ENCODE assay signal across 10 mouse cellular contexts in the genomic region with DNA sequence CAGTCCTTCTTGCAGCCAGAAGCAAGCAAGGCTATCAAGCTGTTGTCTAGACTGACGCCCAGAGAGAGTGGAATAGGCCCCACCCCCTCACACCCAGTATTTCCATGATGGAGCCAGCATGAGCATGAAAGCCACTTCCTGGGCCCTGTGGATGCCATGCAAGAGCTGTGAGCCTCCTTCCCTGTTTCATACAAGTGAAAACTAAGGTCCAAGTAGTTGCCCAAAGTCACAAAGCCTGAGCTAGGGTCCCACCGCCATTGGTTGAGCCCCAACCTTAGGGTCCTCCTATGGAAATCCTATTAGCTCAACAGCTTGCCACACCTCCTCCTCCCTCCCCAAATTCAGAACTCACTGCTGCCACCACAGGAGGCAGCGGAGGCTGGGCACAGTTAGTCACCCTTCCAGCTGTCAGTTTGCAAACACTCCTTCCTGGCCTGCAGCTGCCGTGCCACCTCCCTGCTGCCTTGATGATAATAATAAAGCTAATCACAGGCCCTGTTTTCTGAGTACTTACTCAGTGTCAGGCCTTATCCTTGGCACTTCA. TPM values are rescaled to one million over a fixed set of nuclear protein-coding genes. Genes with fewer than 3 reads are reported as not detected.
DNase-seq lines count a peak whose midpoint lies in the region; TF ChIP-seq lines count a peak whose summit lies in the region.
"Had no signal": no experiment of that assay in that cellular context is flagged by ENCODE, and none has a peak within 500 bp of the region (broad histone marks: within the 10 kb centered on the region; RNA-seq: fewer than 3 reads in every experiment).

No protein-coding gene starts in this region.

- TF ChIP-seq CTCF in bone marrow, adult 2 months (IDR thresholded peaks at IDR 0.05; ENCODE audit: control insufficient read depth, insufficient read depth, low read length), result peak; percentile 51
- TF ChIP-seq CTCF in kidney, adult 2 months (conservative IDR thresholded peaks at IDR 0.05; ENCODE audit: insufficient read depth, insufficient read length, low read depth, low read length), result no peak

- H3K27me3 ChIP-seq in myocyte (ENCODE audit: control insufficient read depth, insufficient read depth, insufficient read length), result no peaks in the 10 kb centered on the region
- no peaks in the 10 kb centered on the region for H3K27me3 ChIP-seq in kidney, adult 2 months (replicated peaks; ENCODE audit: control insufficient read depth, insufficient read depth, low read length)

- peak overlapping the region; percentile 60 for H3K4me2 ChIP-seq in myocyte (ENCODE audit: low read depth)

- peak overlapping the region; percentile 20 for H3K27ac ChIP-seq in bone marrow, adult 2 months (ENCODE audit: control insufficient read depth, insufficient read depth, low read depth, low read length, poor library complexity)
- no peak overlapping the region for H3K27ac ChIP-seq in kidney, adult 2 months (ENCODE audit: insufficient read depth, low read depth, low read length)

- peaks cover 21% of the 10 kb centered on the region for H3K4me1 ChIP-seq in bone marrow, adult 2 months (ENCODE audit: control insufficient read depth, insufficient read depth, low read length)
- H3K4me1 ChIP-seq in kidney, adult 2 months (ENCODE audit: control insufficient read depth, insufficient read depth, low read length), result peaks cover 17% of the 10 kb centered on the region

- no peak overlapping the region for H3K4me3 ChIP-seq in bone marrow, adult 2 months (replicated peaks; ENCODE audit: control insufficient read depth, low read depth, low read length)
- H3K4me3 ChIP-seq in myocyte, result no peak overlapping the region
- H3K4me3 ChIP-seq in kidney, adult 2 months (ENCODE audit: insufficient read depth, low read depth, low read length), result no peak overlapping the region

- 33% methylated on average over 4 of the region's 4 CpGs for WGBS in bone marrow, adult 2 months
- 58% methylated on average over 4 of the region's 4 CpGs for whole genome bisulfite sequencing in kidney, adult 2 months

- intact Hi-C loops in left cerebral cortex, postnatal 25 days (cut with DNase I), result no loop called here
- intact Hi-C loops in left cerebral cortex, postnatal 14 days (cut with DNase I), result no loop called here

- no peak overlapping the region for H3ac ChIP-seq in myocyte (ENCODE audit: control insufficient read depth, insufficient read length)

- DNase-seq in left cerebral cortex, postnatal 25 days (ENCODE audit: low spot score in 2 of 2), result peak; percentile 43 to 69
- DNase-seq in left cerebral cortex, postnatal 14 days (ENCODE audit: low spot score in 2 of 2), result no peak
- peak; percentile 87 for DNase-seq in CD4-positive helper T cell, adult 2 months (ENCODE audit: low read depth, low spot score)
- DNase-seq in kidney, adult 2 months, result no peak
- no peak for DNase-seq in adrenal gland, adult 8-10 months
- no peak for DNase-seq in ovary, postnatal 10 days (ENCODE audit: low spot score)

- peaks cover 63% of the 10 kb centered on the region for H3K79me2 ChIP-seq in myocyte (ENCODE audit: control insufficient read depth, insufficient read depth)

- peaks cover 7% of the 10 kb centered on the region for H3K36me3 ChIP-seq in myocyte (ENCODE audit: control insufficient read depth, insufficient read depth)
- H3K36me3 ChIP-seq in kidney, adult 2 months (ENCODE audit: control insufficient read depth, insufficient read depth, low read length), result no peaks in the 10 kb centered on the region

- no peak for TF ChIP-seq POLR2A in bone marrow, adult 2 months (IDR thresholded peaks at IDR 0.05; ENCODE audit: borderline replicate concordance, control insufficient read depth, low read depth, low read length)
- TF ChIP-seq POLR2A in myocyte (IDR thresholded peaks at IDR 0.05; ENCODE audit: insufficient read length, low read depth), result no peak
- TF ChIP-seq POLR2A in kidney, adult 2 months (IDR thresholded peaks at IDR 0.05; ENCODE audit: low read depth, low read length), result no peak

TF ChIP-seq in myocyte, 11 proteins besides CTCF, POLR2A, EP300 and RAD21:
- TF ChIP-seq E2F4 (IDR thresholded peaks at IDR 0.05; ENCODE audit: insufficient read depth) (no peak), TCF3 (IDR thresholded peaks at IDR 0.05; ENCODE audit: insufficient read length, low read depth) (peak; percentile 67), REST (IDR thresholded peaks at IDR 0.05; ENCODE audit: insufficient read depth, insufficient read length) (no peak), POLR2AphosphoS2 (IDR thresholded peaks at IDR 0.05; ENCODE audit: insufficient read length, low read depth) (no peak), USF1 (IDR thresholded peaks at IDR 0.05; ENCODE audit: low read depth) (no peak), MYOD1 (IDR thresholded peaks at IDR 0.05; ENCODE audit: control insufficient read depth in 1 of 3, insufficient read length in 2 of 3, low read depth in 2 of 3) (peak; percentile 95 to 99 (median 96)), TCF12 (IDR thresholded peaks at IDR 0.05; ENCODE audit: insufficient read depth, poor library complexity, severe bottlenecking) (peak; percentile 74), MAX (IDR thresholded peaks at IDR 0.05; ENCODE audit: low read depth) (no peak), MYOG (IDR thresholded peaks at IDR 0.05; ENCODE audit: control insufficient read depth in 1 of 3, insufficient read depth in 1 of 3, insufficient read length in 2 of 3, low read depth in 2 of 3) (peak; percentile 93 to 98 (median 97)), SRF (IDR thresholded peaks at IDR 0.05; ENCODE audit: control insufficient read depth, insufficient read length, low read depth) (no peak)

RNA-seq across cellular contexts. Expression of gene Lman1l, which starts 13.0 kb away (rescaled TPM):
- not detected for total RNA-seq in left cerebral cortex, postnatal 25 days (2021)
- total RNA-seq in left cerebral cortex, postnatal 14 days (2021), result not detected
- 0.65 TPM in 1 of 2 replicates, not detected in the other for polyA plus RNA-seq in bone marrow, adult 2 months (2011; ENCODE audit: insufficient read depth, insufficient read length, low replicate concordance, missing spikeins)
- polyA plus RNA-seq in myocyte (2012; fragmentation: generic; extraction: Trizol), result 1.00 TPM
- 0.08 TPM in 1 of 2 replicates, not detected in the other for polyA plus RNA-seq in kidney, adult 2 months (2012; rRNA removed)
- not detected for total RNA-seq in adrenal gland, adult 8-10 months (2022)
- total RNA-seq: layer of hippocampus, postnatal 14 days had no signal
- polyA plus RNA-seq: neural tube, embryonic 14.5 days had no signal

RNA-seq across cellular contexts. Expression of gene Csk, which starts 19.9 kb away (rescaled TPM):
- 10 to 100 TPM; 35.8 to 37.8 TPM for total RNA-seq in left cerebral cortex, postnatal 25 days (2021)
- total RNA-seq in left cerebral cortex, postnatal 14 days (2021), result 10 to 100 TPM; 46.8 to 47.1 TPM
- 45.4 and 99.8 TPM in 2 replicates for polyA plus RNA-seq in bone marrow, adult 2 months (2011; ENCODE audit: insufficient read depth, insufficient read length, low replicate concordance, missing spikeins)
- polyA plus RNA-seq in myocyte (2012; fragmentation: generic; extraction: Trizol), result 76.7 TPM
- polyA plus RNA-seq in kidney, adult 2 months (2012; rRNA removed), result 30.9 and 42.4 TPM in 2 replicates
- total RNA-seq in adrenal gland, adult 8-10 months (2022), result 100 to 1,000 TPM in 1 of 4 experiments, 10 to 100 TPM in 3; 78.2 to 121 (median 82.4) TPM

RNA-seq across cellular contexts. Expression of gene Cplx3, which starts 27.5 kb away (rescaled TPM):
- total RNA-seq in left cerebral cortex, postnatal 25 days (2021), result 10 to 100 TPM; 11.0 to 17.4 TPM
- total RNA-seq in left cerebral cortex, postnatal 14 days (2021), result 10 to 100 TPM; 16.3 to 24.4 TPM
- not detected in 2 replicates for polyA plus RNA-seq in bone marrow, adult 2 months (2011; ENCODE audit: insufficient read depth, insufficient read length, low replicate concordance, missing spikeins)
- polyA plus RNA-seq in myocyte (2012; fragmentation: generic; extraction: Trizol), result 0.23 TPM
- polyA plus RNA-seq in kidney, adult 2 months (2012; rRNA removed), result 0.42 and 0.47 TPM in 2 replicates
- not detected for total RNA-seq in adrenal gland, adult 8-10 months (2022)

RNA-seq across cellular contexts. Expression of gene Ulk3, which starts 44.3 kb away (rescaled TPM):
- total RNA-seq in left cerebral cortex, postnatal 25 days (2021), result 10 to 100 TPM; 25.5 to 34.4 TPM
- total RNA-seq in left cerebral cortex, postnatal 14 days (2021), result 10 to 100 TPM; 30.0 to 34.2 TPM
- 17.8 and 35.6 TPM in 2 replicates for polyA plus RNA-seq in bone marrow, adult 2 months (2011; ENCODE audit: insufficient read depth, insufficient read length, low replicate concordance, missing spikeins)
- polyA plus RNA-seq in myocyte (2012; fragmentation: generic; extraction: Trizol), result 12.2 TPM
- polyA plus RNA-seq in kidney, adult 2 months (2012; rRNA removed), result 26.2 and 26.9 TPM in 2 replicates
- total RNA-seq in adrenal gland, adult 8-10 months (2022), result 10 to 100 TPM; 10.8 to 33.3 (median 19.5) TPM

RNA-seq across cellular contexts. Expression of gene Cyp1a2, which starts 50.0 kb away (rescaled TPM):
- not detected for total RNA-seq in left cerebral cortex, postnatal 25 days (2021)
- not detected for total RNA-seq in left cerebral cortex, postnatal 14 days (2021)
- 1.5 and 9.3 TPM in 2 replicates for polyA plus RNA-seq in bone marrow, adult 2 months (2011; ENCODE audit: insufficient read depth, insufficient read length, low replicate concordance, missing spikeins)
- polyA plus RNA-seq in myocyte (2012; fragmentation: generic; extraction: Trizol), result not detected
- polyA plus RNA-seq in kidney, adult 2 months (2012; rRNA removed), result 0.07 TPM in 1 of 2 replicates, not detected in the other
- total RNA-seq in adrenal gland, adult 8-10 months (2022), result under 1 TPM in 2 of 4 experiments, not detected in 2; 0.19 to 0.49 TPM
- total RNA-seq: layer of hippocampus, postnatal 14 days had no signal
- polyA plus RNA-seq: neural tube, embryonic 14.5 days had no signal

Comparison
In these comparisons a context has a peak if more than half of its experiments do, and no peak if none do; other contexts are left out.
1. DNase-seq: peak in left cerebral cortex, postnatal 25 days (2 of 2) and CD4-positive helper T cell, adult 2 months (single experiment); none in left cerebral cortex, postnatal 14 days (0 of 2), kidney, adult 2 months (single experiment), adrenal gland, adult 8-10 months (single experiment) and ovary, postnatal 10 days (single experiment).
2. RNA of gene Cplx3, which starts 27.5 kb away (total RNA-seq): 16.3 to 24.4 TPM in left cerebral cortex, postnatal 14 days and 11.0 to 17.4 TPM in left cerebral cortex, postnatal 25 days; not detected in adrenal gland, adult 8-10 months; every median in the first group is over 4 times any median in the second.